Mouse (Mus musculus): ENCODE results near the gene Pmm1. TPM values are rescaled to one million over a fixed set of nuclear protein-coding genes. Genes with fewer than 3 reads are reported as not detected.
A peak's percentile ranks its signal among the peaks of the same experiment; 100 is the strongest.

The Pmm1 gene
- polyA plus RNA-seq, 1 experiment: 41.0 TPM

GRCm38 (mm10) chr15:81940219-81940618, 20.5 kb downstream of the Pmm1 start:
- peaks cover 6% of the 10 kb centered on the region; the same call in 1 of the 2 replicates for H3K4me1 ChIP-seq (ENCODE audit: control insufficient read depth, insufficient read depth, low read length)
- no peak for DNase-seq
- no peak overlapping the region for H3K4me3 ChIP-seq (replicated peaks; ENCODE audit: extremely low read depth, low read depth, low read length)
- WGBS: 87% methylated on average over 5 of the region's 5 CpGs
- TF ChIP-seq CTCF (IDR thresholded peaks at IDR 0.05; ENCODE audit: insufficient read depth, low read length) (no peak), POLR2A (IDR thresholded peaks at IDR 0.05; ENCODE audit: borderline replicate concordance, extremely low read depth, low read depth, low read length) (no peak)

- peaks cover 6% of the 10 kb centered on the region; the same call in 1 of the 2 replicates for H3K4me1 ChIP-seq (ENCODE audit: control insufficient read depth, insufficient read depth, low read length)
- DNase-seq: no peak
- H3K4me3 ChIP-seq (replicated peaks; ENCODE audit: extremely low read depth, low read depth, low read length): no peak overlapping the region
- TF ChIP-seq POLR2A (IDR thresholded peaks at IDR 0.05; ENCODE audit: borderline replicate concordance, extremely low read depth, low read depth, low read length) (no peak), CTCF (IDR thresholded peaks at IDR 0.05; ENCODE audit: insufficient read depth, low read length) (no peak)
- WGBS: 81% methylated on average over 4 of the region's 4 CpGs
Observed at GRCm38 (mm10) chr15:81939774-81940173, 21.0 kb downstream of the Pmm1 start.

- Histone ChIP-seq H3K4me1 (ENCODE audit: control insufficient read depth, insufficient read depth, low read length) (peaks cover 6% of the 10 kb centered on the region; the same call in 1 of the 2 replicates), H3K4me3 (replicated peaks; ENCODE audit: extremely low read depth, low read depth, low read length) (no peak overlapping the region)
- TF ChIP-seq CTCF (IDR thresholded peaks at IDR 0.05; ENCODE audit: insufficient read depth, low read length) (no peak), POLR2A (IDR thresholded peaks at IDR 0.05; ENCODE audit: borderline replicate concordance, extremely low read depth, low read depth, low read length) (no peak)
- no peak for DNase-seq
- 87% methylated on average over 10 of the region's 10 CpGs for WGBS
Observed at GRCm38 (mm10) chr15:81939157-81939715, 21.5 kb downstream of the Pmm1 start.

GRCm38 (mm10) chr15:81938246-81938645, 22.5 kb downstream of the Pmm1 start:
- peak; percentile 25 for DNase-seq
- Histone ChIP-seq H3K4me3 (replicated peaks; ENCODE audit: extremely low read depth, low read depth, low read length) (no peak overlapping the region), H3K4me1 (ENCODE audit: control insufficient read depth, insufficient read depth, low read length) (peaks cover 6% of the 10 kb centered on the region; the same call in 1 of the 2 replicates)
- 38% methylated on average over 2 of the region's 2 CpGs for WGBS
- TF ChIP-seq POLR2A (IDR thresholded peaks at IDR 0.05; ENCODE audit: borderline replicate concordance, extremely low read depth, low read depth, low read length): no peak
- peak; percentile 60 for TF ChIP-seq CTCF (IDR thresholded peaks at IDR 0.05; ENCODE audit: insufficient read depth, low read length)

GRCm38 (mm10) chr15:81937098-81937972, 23.4 kb downstream of the Pmm1 start:
- no peak for DNase-seq
- Histone ChIP-seq H3K4me1 (ENCODE audit: control insufficient read depth, insufficient read depth, low read length) (peaks cover 6% of the 10 kb centered on the region; the same call in 1 of the 2 replicates), H3K4me3 (replicated peaks; ENCODE audit: extremely low read depth, low read depth, low read length) (peak overlapping the region; percentile 33)
- TF ChIP-seq POLR2A (IDR thresholded peaks at IDR 0.05; ENCODE audit: borderline replicate concordance, extremely low read depth, low read depth, low read length) (no peak), CTCF (IDR thresholded peaks at IDR 0.05; ENCODE audit: insufficient read depth, low read length) (no peak)
- 15% methylated on average over 19 of the region's 19 CpGs for WGBS

GRCm38 (mm10) chr15:81936679-81937078, 24.1 kb downstream of the Pmm1 start, which contains the start of gene Csdc2:
Csdc2 (plus strand) TSS chr15:81936759.
- 11% methylated on average over 12 of the region's 12 CpGs for WGBS
- Histone ChIP-seq H3K4me1 (ENCODE audit: control insufficient read depth, insufficient read depth, low read length) (peaks cover 6% of the 10 kb centered on the region; the same call in 1 of the 2 replicates), H3K4me3 (replicated peaks; ENCODE audit: extremely low read depth, low read depth, low read length) (peak within 1 kb of the TSS; percentile 33)
- peak; percentile 18 for DNase-seq
- TF ChIP-seq CTCF (IDR thresholded peaks at IDR 0.05; ENCODE audit: insufficient read depth, low read length) (no peak), POLR2A (IDR thresholded peaks at IDR 0.05; ENCODE audit: borderline replicate concordance, extremely low read depth, low read depth, low read length) (no peak)

- WGBS: 57% methylated on average over 7 of the region's 7 CpGs
- no peak overlapping the region for H3K4me3 ChIP-seq (replicated peaks; ENCODE audit: extremely low read depth, low read depth, low read length)
- TF ChIP-seq CTCF (IDR thresholded peaks at IDR 0.05; ENCODE audit: insufficient read depth, low read length) (no peak), POLR2A (IDR thresholded peaks at IDR 0.05; ENCODE audit: borderline replicate concordance, extremely low read depth, low read depth, low read length) (no peak)
Observed at GRCm38 (mm10) chr15:81935869-81936637, 24.7 kb downstream of the Pmm1 start.

GRCm38 (mm10) chr15:81933986-81934385, 26.7 kb downstream of the Pmm1 start:
- peaks cover 6% of the 10 kb centered on the region; the same call in 1 of the 2 replicates for H3K4me1 ChIP-seq (ENCODE audit: control insufficient read depth, insufficient read depth, low read length)
- 91% methylated on average over 1 of the region's 1 CpGs for WGBS
- no peak for DNase-seq
- no peak overlapping the region for H3K4me3 ChIP-seq (replicated peaks; ENCODE audit: extremely low read depth, low read depth, low read length)
- no peak for TF ChIP-seq CTCF (IDR thresholded peaks at IDR 0.05; ENCODE audit: insufficient read depth, low read length)

More at GRCm38 (mm10) chr15:81935869-81936637, 24.7 kb downstream of the Pmm1 start:
- no peak for DNase-seq
- H3K4me1 ChIP-seq (ENCODE audit: control insufficient read depth, insufficient read depth, low read length): peaks cover 6% of the 10 kb centered on the region; the same call in 1 of the 2 replicates

- WGBS: 30% methylated on average over 12 of the region's 12 CpGs
- peaks cover 6% of the 10 kb centered on the region; the same call in 1 of the 2 replicates for H3K4me1 ChIP-seq (ENCODE audit: control insufficient read depth, insufficient read depth, low read length)
- TF ChIP-seq CTCF (IDR thresholded peaks at IDR 0.05; ENCODE audit: insufficient read depth, low read length) (no peak), POLR2A (IDR thresholded peaks at IDR 0.05; ENCODE audit: borderline replicate concordance, extremely low read depth, low read depth, low read length) (no peak)
- DNase-seq: no peak
- no peak overlapping the region for H3K4me3 ChIP-seq (replicated peaks; ENCODE audit: extremely low read depth, low read depth, low read length)
Observed at GRCm38 (mm10) chr15:81932951-81933470, 27.7 kb downstream of the Pmm1 start.

Measured in lung, adult 2 months (tissue).